Mouse (Mus musculus): Measurements from ENCODE around the gene Gsta4. TPM values are rescaled to one million over a fixed set of nuclear protein-coding genes. Genes with fewer than 3 reads are reported as not detected.

Gsta4 gene
- total RNA-seq (2023; ENCODE audit: inconsistent age) = 0.54 to 1.2 TPM in 2 of 4 replicates, not detected in the others

DNA sequence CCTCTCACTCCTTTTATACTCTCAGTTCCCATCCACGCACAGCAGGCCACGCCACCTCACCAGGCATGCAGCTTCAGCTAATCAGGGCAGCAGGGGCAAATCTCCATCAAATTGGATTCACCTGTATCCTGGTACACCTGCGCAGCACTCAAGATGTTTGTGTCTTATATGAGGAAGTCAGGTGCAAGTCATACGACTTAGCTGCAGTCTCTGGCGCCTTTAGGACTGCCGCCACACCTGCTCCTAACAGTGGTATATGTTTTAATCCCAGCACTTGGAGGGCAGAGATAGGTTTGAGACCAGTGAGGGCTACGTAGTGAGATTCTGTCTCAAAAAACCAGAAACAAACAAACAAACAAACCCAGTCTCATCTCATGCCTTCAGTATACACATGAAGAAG is at the start of gene Gsta4:
Gsta4 (plus strand) TSS at position 301 of the 400 bp plus-strand sequence.

DNA sequence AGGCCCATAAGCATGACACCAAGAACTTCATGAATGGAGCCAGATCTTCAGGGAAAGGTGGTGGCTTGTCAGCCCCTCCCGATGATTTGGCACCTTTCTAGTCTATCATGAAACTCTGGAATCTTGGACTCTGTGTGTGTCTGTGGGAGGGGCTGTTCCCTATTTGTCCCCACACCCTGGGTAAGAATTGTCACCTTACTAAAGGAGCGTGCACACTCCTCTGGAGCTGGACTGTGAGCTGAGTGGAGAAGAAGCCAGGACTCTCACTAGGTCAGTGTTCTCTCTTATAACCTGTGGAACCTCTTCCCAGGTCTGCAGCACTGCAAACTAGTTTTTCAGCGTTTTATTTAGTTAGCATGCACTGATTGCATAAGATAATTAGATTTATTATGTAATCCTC is 47.9 kb downstream of the Gsta4 start, which contains the start of gene Gsta1:
Gsta1 (plus strand) TSS at position 196 of the 400 bp plus-strand sequence.

GRCm38 (mm10) chr9:78256914-78257313 is 74.3 kb downstream of the Gsta4 start, which contains the start of gene Gm3776:
Gene Gm3776 (plus strand): TSS chr9:78257129.

Other genes with a start within 250 kb of the Gsta4 start
- gene Gcm1, start 130.8 kb upstream of the Gsta4 start, total RNA-seq (2023; ENCODE audit: inconsistent age) = not detected in 4 replicates
- gene Fbxo9, start 73.7 kb upstream of the Gsta4 start, total RNA-seq (2023; ENCODE audit: inconsistent age) = 34.2 to 44.0 TPM (median 38.2 TPM) in 4 replicates
- gene Ick, start 73.6 kb upstream of the Gsta4 start, total RNA-seq (2023; ENCODE audit: inconsistent age) = 3.5 to 5.0 TPM (median 4.6 TPM) in 4 replicates
- not detected in 4 replicates for gene Gsta1, start 47.9 kb downstream of the Gsta4 start, total RNA-seq (2023; ENCODE audit: inconsistent age)
- not detected in 4 replicates for gene Gm3776, start 74.4 kb downstream of the Gsta4 start, total RNA-seq (2023; ENCODE audit: inconsistent age)
- gene Gm10639, start 107.1 kb downstream of the Gsta4 start, total RNA-seq (2023; ENCODE audit: inconsistent age) = not detected in 4 replicates
- gene Omt2a, start 132.0 kb downstream of the Gsta4 start, total RNA-seq (2023; ENCODE audit: inconsistent age) = not detected in 4 replicates
- gene Omt2b, start 144.8 kb downstream of the Gsta4 start, total RNA-seq (2023; ENCODE audit: inconsistent age) = not detected in 4 replicates
- not detected in 4 replicates for gene Gsta2, start 173.0 kb downstream of the Gsta4 start, total RNA-seq (2023; ENCODE audit: inconsistent age)
- gene Dppa5a, start 185.4 kb downstream of the Gsta4 start, total RNA-seq (2023; ENCODE audit: inconsistent age) = not detected in 4 replicates
- gene Ooep, start 196.0 kb downstream of the Gsta4 start, total RNA-seq (2023; ENCODE audit: inconsistent age) = not detected in 4 replicates
- gene Ddx43, start 213.0 kb downstream of the Gsta4 start, total RNA-seq (2023; ENCODE audit: inconsistent age) = not detected in 4 replicates